Mouse (Mus musculus): ENCODE measurements around the gene Ushbp1. TPM values are rescaled to one million over a fixed set of nuclear protein-coding genes. Genes with fewer than 3 reads are reported as not detected.

Gene Ushbp1
- polyA plus RNA-seq, 1 experiment from 2014 or later, result 37.3 TPM

- Histone ChIP-seq H3K27ac (ENCODE audit: low read length) (0 out of 2 replicates have a peak overlapping the region, but pooled peaks have one; percentile 2), H3K9ac (ENCODE audit: low read length) (peak overlapping the region; percentile 76), H3K27me3 (ENCODE audit: control insufficient read depth, insufficient read depth, low read depth, low read length) (no peaks in the 10 kb centered on the region), H3K4me3 (ENCODE audit: low read length) (peak overlapping the region; percentile 66), H3K4me1 (replicated peaks; ENCODE audit: control insufficient read depth, insufficient read depth, low read length) (peaks cover 12% of the 10 kb centered on the region), H3K36me3 (ENCODE audit: control insufficient read depth, insufficient read depth, low read length) (peaks cover 11% of the 10 kb centered on the region), H3K4me2 (ENCODE audit: low read depth, low read length) (peak overlapping the region; percentile 80), H3K9me3 (ENCODE audit: control insufficient read depth, low read length) (no peaks in the 10 kb centered on the region)
- WGBS, result under 1% methylated on average over 55 of the region's 55 CpGs
- peak; percentile 81 for ATAC-seq (ENCODE audit: low read depth)
Measured at GRCm38 (mm10) chr8:71406099-71407015, 10.8 kb upstream of the Ushbp1 start.

DNA sequence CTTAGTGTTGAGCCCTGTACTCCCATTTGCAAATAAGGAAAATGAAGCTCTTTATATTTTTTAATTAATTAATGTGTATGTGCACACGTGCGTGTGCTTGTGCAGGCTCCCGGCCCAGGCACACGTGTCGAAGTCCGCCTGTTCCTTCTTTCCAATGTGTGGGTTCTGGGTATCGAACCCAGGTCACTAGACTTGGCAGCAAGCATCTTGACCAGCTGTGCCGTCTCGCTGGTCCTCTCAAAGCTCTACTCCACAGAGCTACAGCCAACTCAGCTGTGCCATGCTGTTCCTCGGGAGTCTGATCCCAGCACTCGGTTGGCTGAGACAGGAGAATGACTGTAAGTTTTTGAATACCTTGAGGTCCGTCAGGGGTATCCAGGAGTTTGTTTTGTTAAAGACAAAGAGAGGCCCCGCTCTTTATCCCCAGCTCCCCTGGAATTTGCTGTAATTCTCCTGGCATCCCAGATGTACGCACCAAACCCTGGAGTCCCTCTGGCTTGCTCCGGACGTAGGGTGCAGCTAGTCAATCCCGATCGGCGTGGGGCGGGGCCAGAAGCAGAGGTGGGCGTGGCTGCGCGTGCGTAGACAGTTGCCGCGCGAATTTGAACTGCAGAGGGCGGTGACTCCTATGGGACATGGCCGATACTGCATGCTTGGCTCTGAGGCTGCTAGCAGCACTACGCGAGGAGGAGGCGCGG, 9.9 kb upstream of the Ushbp1 start, which contains the start of gene Ankle1:
Gene Ankle1 (plus strand): TSS at position 610 of the 698 bp plus-strand sequence.
- peak; percentile 93 for ATAC-seq (ENCODE audit: low read depth)
- H3K27me3 ChIP-seq (ENCODE audit: control insufficient read depth, insufficient read depth, low read depth, low read length), result no peaks in the 10 kb centered on the region
- WGBS, result 14% methylated on average over 33 of the region's 33 CpGs
- H3K4me1 ChIP-seq (replicated peaks; ENCODE audit: control insufficient read depth, insufficient read depth, low read length), result peaks cover 12% of the 10 kb centered on the region
- H3K9ac ChIP-seq (ENCODE audit: low read length), result peak within 1 kb of the TSS; percentile 76
- no peaks in the 10 kb centered on the region for H3K9me3 ChIP-seq (ENCODE audit: control insufficient read depth, low read length)
- H3K27ac ChIP-seq (ENCODE audit: low read length), result peak within 1 kb of the TSS; percentile 43; the same call in 1 of the 2 replicates
- H3K4me3 ChIP-seq (ENCODE audit: low read length), result peak within 1 kb of the TSS; percentile 66
- H3K4me2 ChIP-seq (ENCODE audit: low read depth, low read length), result peak within 1 kb of the TSS; percentile 80
- peaks cover 11% of the 10 kb centered on the region for H3K36me3 ChIP-seq (ENCODE audit: control insufficient read depth, insufficient read depth, low read length)

GRCm38 (mm10) chr8:71404951-71405351, 9.3 kb upstream of the Ushbp1 start:
- no peak overlapping the region for H3K4me3 ChIP-seq (ENCODE audit: low read length)
- no peak overlapping the region; the same call in 1 of the 2 replicates for H3K4me2 ChIP-seq (ENCODE audit: low read depth, low read length)
- WGBS, result 86% methylated on average over 9 of the region's 9 CpGs
- H3K36me3 ChIP-seq (ENCODE audit: control insufficient read depth, insufficient read depth, low read length), result peaks cover 13% of the 10 kb centered on the region
- H3K4me1 ChIP-seq (replicated peaks; ENCODE audit: control insufficient read depth, insufficient read depth, low read length), result peaks cover 12% of the 10 kb centered on the region
- no peak overlapping the region for H3K27ac ChIP-seq (ENCODE audit: low read length)
- no peaks in the 10 kb centered on the region for H3K9me3 ChIP-seq (ENCODE audit: control insufficient read depth, low read length)
- H3K9ac ChIP-seq (ENCODE audit: low read length), result no peak overlapping the region
- no peaks in the 10 kb centered on the region for H3K27me3 ChIP-seq (ENCODE audit: control insufficient read depth, insufficient read depth, low read depth, low read length)
- ATAC-seq (ENCODE audit: low read depth), result no peak

GRCm38 (mm10) chr8:71404011-71404410, 8.4 kb upstream of the Ushbp1 start:
- Histone ChIP-seq H3K4me2 (ENCODE audit: low read depth, low read length) (no peak overlapping the region), H3K9me3 (ENCODE audit: control insufficient read depth, low read length) (no peaks in the 10 kb centered on the region), H3K36me3 (ENCODE audit: control insufficient read depth, insufficient read depth, low read length) (peaks cover 15% of the 10 kb centered on the region), H3K27ac (ENCODE audit: low read length) (no peak overlapping the region), H3K4me3 (ENCODE audit: low read length) (no peak overlapping the region), H3K27me3 (ENCODE audit: control insufficient read depth, insufficient read depth, low read depth, low read length) (no peaks in the 10 kb centered on the region), H3K9ac (ENCODE audit: low read length) (no peak overlapping the region), H3K4me1 (replicated peaks; ENCODE audit: control insufficient read depth, insufficient read depth, low read length) (peaks cover 12% of the 10 kb centered on the region)
- no peak for ATAC-seq (ENCODE audit: low read depth)
- WGBS, result 86% methylated on average over 8 of the region's 8 CpGs

DNA sequence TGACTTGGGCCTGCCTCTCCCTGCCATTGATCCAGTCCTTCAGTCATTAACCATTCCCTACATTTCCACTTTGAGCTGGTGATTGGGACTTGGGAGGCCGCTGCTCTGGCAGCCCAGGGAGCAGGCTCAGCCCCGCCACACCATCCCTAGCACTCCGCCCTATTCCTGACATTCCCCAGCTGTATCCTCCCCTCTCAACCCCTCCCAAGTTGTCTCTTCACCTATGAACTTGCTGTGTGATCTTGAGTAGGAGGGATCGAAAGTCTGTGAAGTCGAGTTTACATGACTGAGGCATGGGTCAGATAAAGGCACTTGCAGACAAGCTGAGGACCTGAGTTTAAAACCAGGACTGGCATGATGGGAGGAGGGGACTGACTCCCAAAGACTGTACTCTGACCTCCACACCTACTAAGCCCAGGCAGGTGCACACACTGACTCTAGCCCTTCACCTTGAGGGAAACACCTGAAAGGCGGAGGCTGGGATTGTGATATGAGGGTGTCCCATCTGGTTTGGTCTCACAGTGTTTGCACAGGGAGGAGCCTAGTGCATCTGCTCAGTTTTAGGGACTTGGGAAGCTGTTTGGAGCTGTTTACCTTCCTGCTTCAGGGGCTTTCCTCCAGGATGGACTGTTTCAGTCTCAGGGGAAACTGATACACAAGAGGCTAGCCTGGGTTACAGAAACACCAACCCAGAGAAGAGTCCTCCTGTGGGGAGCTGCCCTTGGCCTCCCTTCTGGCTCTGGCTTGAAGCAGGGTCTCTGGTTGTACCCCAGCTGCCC, 7.7 kb upstream of the Ushbp1 start:
- ATAC-seq (ENCODE audit: low read depth), result no peak
- Histone ChIP-seq H3K4me2 (ENCODE audit: low read depth, low read length) (no peak overlapping the region), H3K9ac (ENCODE audit: low read length) (no peak overlapping the region), H3K4me3 (ENCODE audit: low read length) (no peak overlapping the region), H3K9me3 (ENCODE audit: control insufficient read depth, low read length) (no peaks in the 10 kb centered on the region), H3K36me3 (ENCODE audit: control insufficient read depth, insufficient read depth, low read length) (peaks cover 14% of the 10 kb centered on the region), H3K27ac (ENCODE audit: low read length) (no peak overlapping the region), H3K27me3 (ENCODE audit: control insufficient read depth, insufficient read depth, low read depth, low read length) (no peaks in the 10 kb centered on the region), H3K4me1 (replicated peaks; ENCODE audit: control insufficient read depth, insufficient read depth, low read length) (peaks cover 12% of the 10 kb centered on the region)
- 47% methylated on average over 6 of the region's 6 CpGs for WGBS

GRCm38 (mm10) chr8:71402446-71402964, 6.9 kb upstream of the Ushbp1 start:
- Histone ChIP-seq H3K27me3 (ENCODE audit: control insufficient read depth, insufficient read depth, low read depth, low read length) (no peaks in the 10 kb centered on the region), H3K36me3 (ENCODE audit: control insufficient read depth, insufficient read depth, low read length) (peaks cover 11% of the 10 kb centered on the region), H3K27ac (ENCODE audit: low read length) (no peak overlapping the region), H3K4me3 (ENCODE audit: low read length) (no peak overlapping the region), H3K4me2 (ENCODE audit: low read depth, low read length) (no peak overlapping the region), H3K4me1 (replicated peaks; ENCODE audit: control insufficient read depth, insufficient read depth, low read length) (peaks cover 16% of the 10 kb centered on the region), H3K9ac (ENCODE audit: low read length) (no peak overlapping the region), H3K9me3 (ENCODE audit: control insufficient read depth, low read length) (no peaks in the 10 kb centered on the region)
- WGBS, result 86% methylated on average over 9 of the region's 9 CpGs
- no peak for ATAC-seq (ENCODE audit: low read depth)

DNA sequence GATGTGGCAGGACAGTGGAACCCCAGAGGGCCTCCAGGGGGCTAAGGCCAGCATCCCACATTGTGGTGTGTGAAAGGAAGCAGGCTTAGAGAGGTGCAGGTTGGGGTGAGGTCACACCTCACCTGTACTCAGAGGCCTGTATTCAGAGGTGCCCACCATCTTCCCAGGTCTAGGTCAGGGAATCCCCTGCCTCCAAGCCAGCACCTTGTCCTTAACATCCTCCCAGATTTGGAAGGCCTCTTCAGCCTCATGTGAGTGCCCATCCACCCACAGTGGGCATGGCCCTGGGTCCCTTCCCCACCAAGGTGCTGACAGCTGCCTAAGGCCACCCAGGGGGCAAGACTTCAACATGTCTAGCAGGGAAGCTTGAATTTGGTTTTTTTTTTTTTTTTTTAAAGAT, 5.9 kb upstream of the Ushbp1 start:
- no peak for ATAC-seq (ENCODE audit: low read depth)
- Histone ChIP-seq H3K4me1 (replicated peaks; ENCODE audit: control insufficient read depth, insufficient read depth, low read length) (peaks cover 12% of the 10 kb centered on the region), H3K9ac (ENCODE audit: low read length) (no peak overlapping the region), H3K4me2 (ENCODE audit: low read depth, low read length) (no peak overlapping the region), H3K9me3 (ENCODE audit: control insufficient read depth, low read length) (no peaks in the 10 kb centered on the region), H3K36me3 (ENCODE audit: control insufficient read depth, insufficient read depth, low read length) (peaks cover 11% of the 10 kb centered on the region), H3K4me3 (ENCODE audit: low read length) (no peak overlapping the region), H3K27me3 (ENCODE audit: control insufficient read depth, insufficient read depth, low read depth, low read length) (no peaks in the 10 kb centered on the region), H3K27ac (ENCODE audit: low read length) (no peak overlapping the region)

GRCm38 (mm10) chr8:71400826-71401225, 5.2 kb upstream of the Ushbp1 start:
- H3K9ac ChIP-seq (ENCODE audit: low read length), result no peak overlapping the region
- H3K27ac ChIP-seq (ENCODE audit: low read length), result no peak overlapping the region
- no peak for ATAC-seq (ENCODE audit: low read depth)
- H3K9me3 ChIP-seq (ENCODE audit: control insufficient read depth, low read length), result no peaks in the 10 kb centered on the region
- WGBS, result 76% methylated on average over 2 of the region's 2 CpGs
- peaks cover 16% of the 10 kb centered on the region for H3K4me1 ChIP-seq (replicated peaks; ENCODE audit: control insufficient read depth, insufficient read depth, low read length)
- no peak overlapping the region for H3K4me3 ChIP-seq (ENCODE audit: low read length)
- H3K4me2 ChIP-seq (ENCODE audit: low read depth, low read length), result no peak overlapping the region
- peaks cover 11% of the 10 kb centered on the region for H3K36me3 ChIP-seq (ENCODE audit: control insufficient read depth, insufficient read depth, low read length)
- H3K27me3 ChIP-seq (ENCODE audit: control insufficient read depth, insufficient read depth, low read depth, low read length), result no peaks in the 10 kb centered on the region

Measured in lung, embryonic 16.5 days (tissue).